Mouse (Mus musculus): ENCODE measurements around the gene Thap7.
"Not testable (repeated sequence)": the region's sequence is repeated elsewhere in the genome, so short reads cannot be mapped to it uniquely, and the experiment has no call there.

Gene Thap7

GRCm38 (mm10) chr16:17530640-17531288 is at the start of gene Thap7:
Thap7 (minus strand) TSS chr16:17531136.
- peak; percentile 98 for DNase-seq (ENCODE audit: low read depth, low spot score)

GRCm38 (mm10) chr16:17576825-17577215 is 45.9 kb upstream of the Thap7 start:
- DNase-seq (ENCODE audit: low read depth, low spot score) = no peak

GRCm38 (mm10) chr16:17575870-17576824 is 45.2 kb upstream of the Thap7 start:
- DNase-seq (ENCODE audit: low read depth, low spot score) = no peak

GRCm38 (mm10) chr16:17566186-17566585 is 35.2 kb upstream of the Thap7 start:
- DNase-seq (ENCODE audit: low read depth, low spot score) = no peak

- no peak for DNase-seq (ENCODE audit: low read depth, low spot score)
Measured at GRCm38 (mm10) chr16:17564771-17565170, 33.8 kb upstream of the Thap7 start.

GRCm38 (mm10) chr16:17564221-17564620 is 33.3 kb upstream of the Thap7 start:
- DNase-seq (ENCODE audit: low read depth, low spot score) = no peak

- no peak for DNase-seq (ENCODE audit: low read depth, low spot score)
Measured at GRCm38 (mm10) chr16:17563580-17563979, 32.6 kb upstream of the Thap7 start.

GRCm38 (mm10) chr16:17561751-17562208 is 30.8 kb upstream of the Thap7 start, which contains the start of gene P2rx6:
P2rx6 (plus strand) TSS chr16:17561885.
- DNase-seq (ENCODE audit: low read depth, low spot score) = no peak

GRCm38 (mm10) chr16:17561128-17561750 is 30.3 kb upstream of the Thap7 start, which contains the start of gene Lrrc74b:
Lrrc74b (minus strand) TSS chr16:17561247.
- DNase-seq (ENCODE audit: low read depth, low spot score) = no peak

- DNase-seq (ENCODE audit: low read depth, low spot score) = no peak
Measured at GRCm38 (mm10) chr16:17559396-17560027, 28.6 kb upstream of the Thap7 start.

- peak; percentile 6 for DNase-seq (ENCODE audit: low read depth, low spot score)
Measured at GRCm38 (mm10) chr16:17558811-17559210, 27.9 kb upstream of the Thap7 start.

GRCm38 (mm10) chr16:17557947-17558480 is 27.1 kb upstream of the Thap7 start:
- DNase-seq (ENCODE audit: low read depth, low spot score) = peak; percentile 70

- no peak for DNase-seq (ENCODE audit: low read depth, low spot score)
Measured at GRCm38 (mm10) chr16:17556907-17557306, 26.0 kb upstream of the Thap7 start.

GRCm38 (mm10) chr16:17556180-17556579 is 25.2 kb upstream of the Thap7 start:
- DNase-seq (ENCODE audit: low read depth, low spot score) = no peak

GRCm38 (mm10) chr16:17554702-17555101 is 23.8 kb upstream of the Thap7 start:
- DNase-seq (ENCODE audit: low read depth, low spot score) = not testable (repeated sequence)

- peak; percentile 85 for DNase-seq (ENCODE audit: low read depth, low spot score)
Measured at GRCm38 (mm10) chr16:17553910-17554685, 23.2 kb upstream of the Thap7 start.

- no peak for DNase-seq (ENCODE audit: low read depth, low spot score)
Measured at GRCm38 (mm10) chr16:17552837-17553236, 21.9 kb upstream of the Thap7 start.

- no peak for DNase-seq (ENCODE audit: low read depth, low spot score)
Measured at GRCm38 (mm10) chr16:17542632-17543031, 11.7 kb upstream of the Thap7 start.

- no peak for DNase-seq (ENCODE audit: low read depth, low spot score)
Measured at GRCm38 (mm10) chr16:17536584-17536983, 5.6 kb upstream of the Thap7 start.

- no peak for DNase-seq (ENCODE audit: low read depth, low spot score)
Measured at GRCm38 (mm10) chr16:17532676-17533329, 1.9 kb upstream of the Thap7 start.
